ENCODE assay signal across 14 mouse cellular contexts in the genomic region with DNA sequence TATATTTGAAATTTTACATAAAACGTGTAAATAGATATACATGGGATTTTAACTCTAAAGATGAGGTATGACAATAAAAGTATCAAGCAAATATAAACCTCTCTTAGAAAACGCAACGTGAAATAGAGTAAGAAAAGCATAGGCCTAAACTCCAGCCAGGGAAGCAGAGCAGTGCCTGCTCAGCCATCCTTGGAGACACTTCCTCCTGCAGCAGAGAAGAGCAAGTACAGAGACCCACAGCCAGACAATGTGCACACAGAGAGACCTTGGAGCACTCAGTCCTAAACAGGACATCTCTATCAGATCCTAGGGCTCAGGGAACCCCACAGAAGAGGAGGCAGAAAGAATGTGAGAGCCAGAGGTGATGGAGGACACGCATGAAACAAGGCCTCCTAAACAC.
"Had no signal": no experiment of that assay in that cellular context is flagged by ENCODE, and none has a peak within 500 bp of the region (broad histone marks: within the 10 kb centered on the region; RNA-seq: fewer than 3 reads in every experiment).

No protein-coding gene starts in this region.

- H3K27me3 ChIP-seq: limb, embryonic 12.5 days; megakaryocyte, embryonic 14.5 days; midbrain, embryonic 12.5 days had no signal

- H3K4me3 ChIP-seq: limb, embryonic 12.5 days; megakaryocyte, embryonic 14.5 days; midbrain, embryonic 12.5 days had no signal

- H3K9ac ChIP-seq: limb, embryonic 12.5 days; liver, embryonic 14.5 days; midbrain, embryonic 12.5 days had no signal

- H3K4me2 ChIP-seq: limb, embryonic 12.5 days; midbrain, embryonic 12.5 days had no signal

- DNase-seq: kidney, adult 8-10 months; kidney, postnatal 14 days; liver; lung, adult 2 months; retina, postnatal 1 day; thymus, adult 18-20 months; thymus, postnatal 14 days had no signal

- H3K9me3 ChIP-seq: limb, embryonic 12.5 days; megakaryocyte, embryonic 14.5 days; midbrain, embryonic 12.5 days had no signal

- ATAC-seq: intestine, embryonic 16.5 days; lung, postnatal 0 days had no signal

- H3K27ac ChIP-seq: limb, embryonic 12.5 days; liver, embryonic 14.5 days; macrophage; midbrain, embryonic 12.5 days had no signal
